Mouse (Mus musculus): ENCODE measurements around the gene Uckl1. TPM values are rescaled to one million over a fixed set of nuclear protein-coding genes. Genes with fewer than 3 reads are reported as not detected.
A peak's percentile ranks its signal among the peaks of the same experiment; 100 is the strongest.

Uckl1 gene
- polyA plus RNA-seq, 1 experiment from 2014 or later = 76.0 TPM

GRCm38 (mm10) chr2:181585506-181585905, 814 bp upstream of the Uckl1 start:
- no peaks in the 10 kb centered on the region for H3K9me3 ChIP-seq (replicated peaks; ENCODE audit: control insufficient read depth, low read length, poor library complexity, severe bottlenecking)
- no peak overlapping the region for H3K4me2 ChIP-seq (ENCODE audit: low read length)
- ATAC-seq = no peak
- WGBS = 95% methylated on average over 5 of the region's 5 CpGs
- H3K27ac ChIP-seq (ENCODE audit: low read length) = no peak overlapping the region
- no peak overlapping the region for H3K4me3 ChIP-seq (ENCODE audit: low read depth, low read length)
- peaks cover 50% of the 10 kb centered on the region for H3K36me3 ChIP-seq (ENCODE audit: control insufficient read depth, insufficient read depth, low read length)
- H3K4me1 ChIP-seq (ENCODE audit: control insufficient read depth, insufficient read depth, low read length) = peaks cover 11% of the 10 kb centered on the region
- no peak overlapping the region for H3K9ac ChIP-seq (ENCODE audit: low read depth, low read length)
- H3K27me3 ChIP-seq (ENCODE audit: control insufficient read depth, insufficient read depth, low read depth, low read length) = no peaks in the 10 kb centered on the region

GRCm38 (mm10) chr2:181583460-181584257, 1.0 kb downstream of the Uckl1 start:
- peaks cover 42% of the 10 kb centered on the region for H3K36me3 ChIP-seq (ENCODE audit: control insufficient read depth, insufficient read depth, low read length)
- H3K4me2 ChIP-seq (ENCODE audit: low read length) = no peak overlapping the region
- WGBS = 92% methylated on average over 3 of the region's 3 CpGs
- no peak overlapping the region for H3K9ac ChIP-seq (ENCODE audit: low read depth, low read length)
- no peaks in the 10 kb centered on the region for H3K9me3 ChIP-seq (replicated peaks; ENCODE audit: control insufficient read depth, low read length, poor library complexity, severe bottlenecking)
- ATAC-seq = no peak
- no peak overlapping the region for H3K27ac ChIP-seq (ENCODE audit: low read length)
- H3K4me3 ChIP-seq (ENCODE audit: low read depth, low read length) = no peak overlapping the region
- H3K27me3 ChIP-seq (ENCODE audit: control insufficient read depth, insufficient read depth, low read depth, low read length) = no peaks in the 10 kb centered on the region
- peaks cover 14% of the 10 kb centered on the region for H3K4me1 ChIP-seq (ENCODE audit: control insufficient read depth, insufficient read depth, low read length)

GRCm38 (mm10) chr2:181582939-181583338, 1.8 kb downstream of the Uckl1 start:
- Histone ChIP-seq H3K9me3 (replicated peaks; ENCODE audit: control insufficient read depth, low read length, poor library complexity, severe bottlenecking) (no peaks in the 10 kb centered on the region), H3K36me3 (ENCODE audit: control insufficient read depth, insufficient read depth, low read length) (peaks cover 35% of the 10 kb centered on the region), H3K9ac (ENCODE audit: low read depth, low read length) (no peak overlapping the region), H3K27ac (ENCODE audit: low read length) (no peak overlapping the region), H3K4me2 (ENCODE audit: low read length) (no peak overlapping the region), H3K4me3 (ENCODE audit: low read depth, low read length) (no peak overlapping the region), H3K27me3 (ENCODE audit: control insufficient read depth, insufficient read depth, low read depth, low read length) (no peaks in the 10 kb centered on the region), H3K4me1 (ENCODE audit: control insufficient read depth, insufficient read depth, low read length) (peaks cover 14% of the 10 kb centered on the region)
- ATAC-seq = no peak
- 100% methylated on average over 1 of the region's 1 CpGs for WGBS

- peaks cover 30% of the 10 kb centered on the region for H3K36me3 ChIP-seq (ENCODE audit: control insufficient read depth, insufficient read depth, low read length)
- H3K4me2 ChIP-seq (ENCODE audit: low read length) = peak overlapping the region; percentile 83
- no peaks in the 10 kb centered on the region for H3K27me3 ChIP-seq (ENCODE audit: control insufficient read depth, insufficient read depth, low read depth, low read length)
- H3K9me3 ChIP-seq (replicated peaks; ENCODE audit: control insufficient read depth, low read length, poor library complexity, severe bottlenecking) = no peaks in the 10 kb centered on the region
- H3K4me3 ChIP-seq (ENCODE audit: low read depth, low read length) = no peak overlapping the region
- peaks cover 14% of the 10 kb centered on the region for H3K4me1 ChIP-seq (ENCODE audit: control insufficient read depth, insufficient read depth, low read length)
- ATAC-seq = no peak
- H3K9ac ChIP-seq (ENCODE audit: low read depth, low read length) = no peak overlapping the region; the same call in 1 of the 2 replicates
- WGBS = 76% methylated on average over 2 of the region's 2 CpGs
- H3K27ac ChIP-seq (ENCODE audit: low read length) = peak overlapping the region; percentile 85
Measured at GRCm38 (mm10) chr2:181582358-181582757, 2.3 kb downstream of the Uckl1 start.

- Histone ChIP-seq H3K9me3 (replicated peaks; ENCODE audit: control insufficient read depth, low read length, poor library complexity, severe bottlenecking) (no peaks in the 10 kb centered on the region), H3K4me3 (ENCODE audit: low read depth, low read length) (peak overlapping the region; percentile 45), H3K4me2 (ENCODE audit: low read length) (peak overlapping the region; percentile 83), H3K36me3 (ENCODE audit: control insufficient read depth, insufficient read depth, low read length) (peaks cover 24% of the 10 kb centered on the region), H3K27ac (ENCODE audit: low read length) (peak overlapping the region; percentile 85), H3K9ac (ENCODE audit: low read depth, low read length) (peak overlapping the region; percentile 92), H3K27me3 (ENCODE audit: control insufficient read depth, insufficient read depth, low read depth, low read length) (no peaks in the 10 kb centered on the region), H3K4me1 (ENCODE audit: control insufficient read depth, insufficient read depth, low read length) (peaks cover 14% of the 10 kb centered on the region)
- ATAC-seq = peak; percentile 82
- under 1% methylated on average over 49 of the region's 49 CpGs for WGBS
Measured at GRCm38 (mm10) chr2:181581402-181582120, 3.1 kb downstream of the Uckl1 start.

GRCm38 (mm10) chr2:181581016-181581401, 3.7 kb downstream of the Uckl1 start:
- H3K27ac ChIP-seq (ENCODE audit: low read length) = peak overlapping the region; percentile 85
- peak overlapping the region; percentile 45 for H3K4me3 ChIP-seq (ENCODE audit: low read depth, low read length)
- H3K27me3 ChIP-seq (ENCODE audit: control insufficient read depth, insufficient read depth, low read depth, low read length) = no peaks in the 10 kb centered on the region
- H3K36me3 ChIP-seq (ENCODE audit: control insufficient read depth, insufficient read depth, low read length) = peaks cover 18% of the 10 kb centered on the region
- peak; percentile 79 for ATAC-seq
- peaks cover 14% of the 10 kb centered on the region for H3K4me1 ChIP-seq (ENCODE audit: control insufficient read depth, insufficient read depth, low read length)
- 0% methylated on average over 11 of the region's 11 CpGs for WGBS
- H3K9me3 ChIP-seq (replicated peaks; ENCODE audit: control insufficient read depth, low read length, poor library complexity, severe bottlenecking) = no peaks in the 10 kb centered on the region
- H3K4me2 ChIP-seq (ENCODE audit: low read length) = peak overlapping the region; percentile 83
- peak overlapping the region; percentile 92 for H3K9ac ChIP-seq (ENCODE audit: low read depth, low read length)

- Histone ChIP-seq H3K4me2 (ENCODE audit: low read length) (peak overlapping the region; percentile 83), H3K27me3 (ENCODE audit: control insufficient read depth, insufficient read depth, low read depth, low read length) (no peaks in the 10 kb centered on the region), H3K27ac (ENCODE audit: low read length) (peak overlapping the region; percentile 85; the same call in 1 of the 2 replicates), H3K4me1 (ENCODE audit: control insufficient read depth, insufficient read depth, low read length) (peaks cover 14% of the 10 kb centered on the region), H3K9ac (ENCODE audit: low read depth, low read length) (peak overlapping the region; percentile 92), H3K36me3 (ENCODE audit: control insufficient read depth, insufficient read depth, low read length) (peaks cover 12% of the 10 kb centered on the region), H3K9me3 (replicated peaks; ENCODE audit: control insufficient read depth, low read length, poor library complexity, severe bottlenecking) (no peaks in the 10 kb centered on the region), H3K4me3 (ENCODE audit: low read depth, low read length) (peak overlapping the region; percentile 45)
- 90% methylated on average over 5 of the region's 5 CpGs for WGBS
- ATAC-seq = no peak
Measured at GRCm38 (mm10) chr2:181580131-181580772, 4.4 kb downstream of the Uckl1 start.

- Histone ChIP-seq H3K27ac (ENCODE audit: low read length) (no peak overlapping the region), H3K9ac (ENCODE audit: low read depth, low read length) (no peak overlapping the region), H3K36me3 (ENCODE audit: control insufficient read depth, insufficient read depth, low read length) (peaks cover 11% of the 10 kb centered on the region), H3K4me1 (ENCODE audit: control insufficient read depth, insufficient read depth, low read length) (peaks cover 14% of the 10 kb centered on the region), H3K4me3 (ENCODE audit: low read depth, low read length) (no peak overlapping the region), H3K27me3 (ENCODE audit: control insufficient read depth, insufficient read depth, low read depth, low read length) (no peaks in the 10 kb centered on the region), H3K9me3 (replicated peaks; ENCODE audit: control insufficient read depth, low read length, poor library complexity, severe bottlenecking) (no peaks in the 10 kb centered on the region), H3K4me2 (ENCODE audit: low read length) (no peak overlapping the region)
- WGBS = 95% methylated on average over 1 of the region's 1 CpGs
- no peak for ATAC-seq
Measured at GRCm38 (mm10) chr2:181579681-181580080, 5.0 kb downstream of the Uckl1 start.

All from midbrain, embryonic 16.5 days (tissue).